Comparison of ENCODE assay signal across 18 mouse cellular contexts in genomic region chr5:34175403-34175694, GRCm38 (mm10). TPM values are rescaled to one million over a fixed set of nuclear protein-coding genes. Genes with fewer than 3 reads are reported as not detected.
A peak's percentile ranks its signal among the peaks of the same experiment; 100 is the strongest.
DNase-seq lines count a peak whose midpoint lies in the region; ATAC-seq and TF ChIP-seq lines count a peak whose summit lies in the region.
"Had no signal": no experiment of that assay in that cellular context is flagged by ENCODE, and none has a peak within 500 bp of the region (broad histone marks: within the 10 kb centered on the region; RNA-seq: fewer than 3 reads in every experiment).

No protein-coding gene starts in this region.

- H3K36me3 ChIP-seq in forebrain, embryonic 10.5 days (replicated peaks) = peaks cover 34% of the 10 kb centered on the region
- peaks cover 61% of the 10 kb centered on the region for H3K36me3 ChIP-seq in forebrain, postnatal 0 days (ENCODE audit: insufficient read depth)
- H3K36me3 ChIP-seq in liver, embryonic 11.5 days (ENCODE audit: control insufficient read depth, insufficient read depth, low read length) = peaks cover 9% of the 10 kb centered on the region
- H3K36me3 ChIP-seq in liver, postnatal 0 days (replicated peaks; ENCODE audit: insufficient read depth, low read length) = peaks cover 55% of the 10 kb centered on the region
- peaks cover 31% of the 10 kb centered on the region for H3K36me3 ChIP-seq in stomach, postnatal 0 days (ENCODE audit: control insufficient read depth, insufficient read depth, low read length)

- 24% methylated on average over 5 of the region's 5 CpGs for WGBS in forebrain, embryonic 10.5 days
- 18% methylated on average over 5 of the region's 5 CpGs for WGBS in forebrain, postnatal 0 days
- WGBS in liver, embryonic 11.5 days = 54% methylated on average over 5 of the region's 5 CpGs
- 52% methylated on average over 5 of the region's 5 CpGs for WGBS in liver, postnatal 0 days (ENCODE audit: insufficient replicate concordance)
- WGBS in stomach, postnatal 0 days = 40% methylated on average over 5 of the region's 5 CpGs

- H3K27me3 ChIP-seq in forebrain, embryonic 10.5 days (ENCODE audit: poor library complexity, severe bottlenecking) = no peaks in the 10 kb centered on the region
- no peaks in the 10 kb centered on the region for H3K27me3 ChIP-seq in forebrain, postnatal 0 days (ENCODE audit: insufficient read depth, low read length)
- H3K27me3 ChIP-seq in liver, embryonic 11.5 days (replicated peaks; ENCODE audit: control insufficient read depth, insufficient read depth, low read length) = no peaks in the 10 kb centered on the region
- no peaks in the 10 kb centered on the region for H3K27me3 ChIP-seq in liver, postnatal 0 days (ENCODE audit: insufficient read depth, low read length)
- H3K27me3 ChIP-seq in stomach, postnatal 0 days (ENCODE audit: control insufficient read depth, insufficient read depth, low read length) = no peaks in the 10 kb centered on the region
- H3K27me3 ChIP-seq: forebrain, embryonic 15.5 days had no signal

- H3K4me2 ChIP-seq in forebrain, postnatal 0 days (ENCODE audit: low read depth) = no peak overlapping the region
- no peak overlapping the region for H3K4me2 ChIP-seq in liver, embryonic 11.5 days
- H3K4me2 ChIP-seq in liver, postnatal 0 days (ENCODE audit: low read depth, low read length) = no peak overlapping the region
- H3K4me2 ChIP-seq in stomach, postnatal 0 days (replicated peaks; ENCODE audit: low read depth) = no peak overlapping the region
- H3K4me2 ChIP-seq: forebrain, embryonic 15.5 days; midbrain, embryonic 11.5 days had no signal

- TF ChIP-seq CTCF in forebrain, postnatal 0 days (IDR thresholded peaks at IDR 0.05; ENCODE audit: low read depth) = no peak
- no peak for TF ChIP-seq CTCF in liver, postnatal 0 days (IDR thresholded peaks at IDR 0.05; ENCODE audit: low read depth)
- no peak for TF ChIP-seq CTCF in stomach, postnatal 0 days (IDR thresholded peaks at IDR 0.05; ENCODE audit: low read depth)

- no peak for DNase-seq in forebrain, embryonic 10.5 days (ENCODE audit: extremely low spot score, low spot score)
- no peak for DNase-seq in forebrain, postnatal 0 days
- DNase-seq in liver, embryonic 11.5 days (ENCODE audit: low spot score) = peak; percentile 29
- no peak for DNase-seq in liver, postnatal 0 days
- DNase-seq in thymus, postnatal 14 days = peak; percentile 5
- DNase-seq in thymus, postnatal 4 days = no peak
- DNase-seq in stomach, postnatal 0 days (ENCODE audit: low spot score) = peak; percentile 11
- DNase-seq: adrenal gland, adult 2 months; heart, postnatal 4 days; kidney, adult 8-10 months; kidney, postnatal 25 days; thymus, adult 2 months had no signal

- H3K9ac ChIP-seq in forebrain, postnatal 0 days = no peak overlapping the region
- H3K9ac ChIP-seq in liver, embryonic 11.5 days (ENCODE audit: low read depth, low read length) = no peak overlapping the region
- no peak overlapping the region for H3K9ac ChIP-seq in liver, postnatal 0 days (replicated peaks)
- no peak overlapping the region for H3K9ac ChIP-seq in stomach, postnatal 0 days (ENCODE audit: low read length)
- H3K9ac ChIP-seq: forebrain, embryonic 15.5 days; liver, embryonic 14.5 days had no signal

- peaks cover 7% of the 10 kb centered on the region for H3K4me1 ChIP-seq in forebrain, embryonic 10.5 days
- no peaks in the 10 kb centered on the region for H3K4me1 ChIP-seq in forebrain, postnatal 0 days (ENCODE audit: insufficient read depth)
- H3K4me1 ChIP-seq in liver, embryonic 11.5 days (replicated peaks; ENCODE audit: control insufficient read depth, insufficient read depth, low read length) = no peaks in the 10 kb centered on the region
- H3K4me1 ChIP-seq in liver, postnatal 0 days (ENCODE audit: insufficient read depth) = peaks cover 6% of the 10 kb centered on the region
- no peaks in the 10 kb centered on the region for H3K4me1 ChIP-seq in stomach, postnatal 0 days (replicated peaks; ENCODE audit: control insufficient read depth, insufficient read depth)
- H3K4me1 ChIP-seq: forebrain, embryonic 15.5 days had no signal

- ATAC-seq in forebrain, postnatal 0 days = no peak
- ATAC-seq in liver, embryonic 11.5 days (replicated peaks; ENCODE audit: low FRiP score) = no peak
- ATAC-seq in liver, postnatal 0 days = no peak
- no peak for ATAC-seq in stomach, postnatal 0 days (ENCODE audit: low FRiP score, low TSS enrichment)
- ATAC-seq: forebrain, embryonic 15.5 days; inflammation-experienced regulatory T-cells, adult 6 months had no signal

- peak overlapping the region; percentile 48; the same call in 1 of the 2 replicates for H3K27ac ChIP-seq in forebrain, embryonic 10.5 days
- H3K27ac ChIP-seq in forebrain, postnatal 0 days (ENCODE audit: low read depth, low read length) = no peak overlapping the region
- H3K27ac ChIP-seq in liver, embryonic 11.5 days (ENCODE audit: low read depth, low read length) = no peak overlapping the region
- H3K27ac ChIP-seq in liver, postnatal 0 days (ENCODE audit: low read depth) = no peak overlapping the region
- H3K27ac ChIP-seq in stomach, postnatal 0 days (replicated peaks) = no peak overlapping the region
- H3K27ac ChIP-seq: forebrain, embryonic 15.5 days; liver, embryonic 14.5 days had no signal

- H3K4me3 ChIP-seq in forebrain, embryonic 10.5 days = no peak overlapping the region
- no peak overlapping the region for H3K4me3 ChIP-seq in forebrain, postnatal 0 days (ENCODE audit: low read depth, low read length)
- H3K4me3 ChIP-seq in liver, embryonic 11.5 days (ENCODE audit: low read depth, low read length) = no peak overlapping the region
- H3K4me3 ChIP-seq in liver, postnatal 0 days (ENCODE audit: low read depth, low read length) = no peak overlapping the region
- no peak overlapping the region for H3K4me3 ChIP-seq in stomach, postnatal 0 days (ENCODE audit: low read depth, low read length)
- H3K4me3 ChIP-seq: erythroblast, embryonic 14.5 days; forebrain, embryonic 15.5 days had no signal

- TF ChIP-seq EP300 in liver, postnatal 0 days (IDR thresholded peaks at IDR 0.05; ENCODE audit: low read depth) = no peak
- no peak for TF ChIP-seq EP300 in stomach, postnatal 0 days (optimal IDR thresholded peaks at IDR 0.05)

- H3K9me3 ChIP-seq in forebrain, embryonic 10.5 days = no peaks in the 10 kb centered on the region
- no peaks in the 10 kb centered on the region for H3K9me3 ChIP-seq in forebrain, postnatal 0 days (ENCODE audit: low read length)
- H3K9me3 ChIP-seq in liver, embryonic 11.5 days (ENCODE audit: control insufficient read depth, low read length) = no peaks in the 10 kb centered on the region
- H3K9me3 ChIP-seq in liver, postnatal 0 days (ENCODE audit: low read length) = no peaks in the 10 kb centered on the region
- no peaks in the 10 kb centered on the region for H3K9me3 ChIP-seq in stomach, postnatal 0 days (ENCODE audit: control insufficient read depth, low read length)
- H3K9me3 ChIP-seq: forebrain, embryonic 15.5 days had no signal

RNA-seq across cellular contexts. Expression of gene Haus3, which starts 6.0 kb away (rescaled TPM):
- 53.8 and 59.4 TPM in 2 replicates for polyA plus RNA-seq in forebrain, embryonic 10.5 days (2016; fragmentation: Nextera tagmentation; extraction: Ambion mirVana)
- total RNA-seq in forebrain, postnatal 0 days (2014; rRNA removed) = 6.0 and 11.4 TPM in 2 replicates
- 7.9 and 9.1 TPM in 2 replicates for polyA plus RNA-seq in forebrain, postnatal 0 days (2015; fragmentation: Nextera tagmentation; extraction: Ambion mirVana)
- 47.5 and 51.5 TPM in 2 replicates for polyA plus RNA-seq in liver, embryonic 11.5 days (2014; fragmentation: Nextera tagmentation; extraction: Ambion mirVana)
- polyA plus RNA-seq in liver, postnatal 0 days (2015; fragmentation: Nextera tagmentation; extraction: Ambion mirVana) = 12.3 and 14.0 TPM in 2 replicates
- 10.8 and 12.3 TPM in 2 replicates for polyA plus RNA-seq in stomach, postnatal 0 days (2015; fragmentation: Nextera tagmentation; extraction: Ambion mirVana)

RNA-seq across cellular contexts. Expression of gene Poln, which starts 6.1 kb away (rescaled TPM):
- 0.77 and 0.89 TPM in 2 replicates for polyA plus RNA-seq in forebrain, embryonic 10.5 days (2016; fragmentation: Nextera tagmentation; extraction: Ambion mirVana)
- 0.05 and 0.15 TPM in 2 replicates for total RNA-seq in forebrain, postnatal 0 days (2014; rRNA removed)
- 0.13 and 0.48 TPM in 2 replicates for polyA plus RNA-seq in forebrain, postnatal 0 days (2015; fragmentation: Nextera tagmentation; extraction: Ambion mirVana)
- polyA plus RNA-seq in liver, embryonic 11.5 days (2014; fragmentation: Nextera tagmentation; extraction: Ambion mirVana) = 0.58 and 0.79 TPM in 2 replicates
- polyA plus RNA-seq in liver, postnatal 0 days (2015; fragmentation: Nextera tagmentation; extraction: Ambion mirVana) = 0.38 and 0.47 TPM in 2 replicates
- 0.07 and 0.19 TPM in 2 replicates for polyA plus RNA-seq in stomach, postnatal 0 days (2015; fragmentation: Nextera tagmentation; extraction: Ambion mirVana)
- polyA plus RNA-seq: erythroblast, embryonic 14.5 days; small intestine, adult 2 months had no signal

RNA-seq across cellular contexts. Expression of gene Mxd4, which starts 12.2 kb away (rescaled TPM):
- 11.1 and 14.6 TPM in 2 replicates for polyA plus RNA-seq in forebrain, embryonic 10.5 days (2016; fragmentation: Nextera tagmentation; extraction: Ambion mirVana)
- total RNA-seq in forebrain, postnatal 0 days (2014; rRNA removed) = 75.9 and 88.9 TPM in 2 replicates
- 18.1 and 23.7 TPM in 2 replicates for polyA plus RNA-seq in forebrain, postnatal 0 days (2015; fragmentation: Nextera tagmentation; extraction: Ambion mirVana)
- 8.5 and 12.5 TPM in 2 replicates for polyA plus RNA-seq in liver, embryonic 11.5 days (2014; fragmentation: Nextera tagmentation; extraction: Ambion mirVana)
- 7.5 and 9.4 TPM in 2 replicates for polyA plus RNA-seq in liver, postnatal 0 days (2015; fragmentation: Nextera tagmentation; extraction: Ambion mirVana)
- 20.1 and 21.2 TPM in 2 replicates for polyA plus RNA-seq in stomach, postnatal 0 days (2015; fragmentation: Nextera tagmentation; extraction: Ambion mirVana)

Comparison
In these comparisons a context has a peak if more than half of its experiments do, and no peak if none do; other contexts are left out.
1. DNase-seq: peak in liver, embryonic 11.5 days (single experiment), thymus, postnatal 14 days (single experiment) and stomach, postnatal 0 days (single experiment); none in forebrain, embryonic 10.5 days (single experiment), forebrain, postnatal 0 days (single experiment), liver, postnatal 0 days (single experiment) and thymus, postnatal 4 days (single experiment).